Mouse (Mus musculus) colon, adult 2 months (tissue): ENCODE data around the gene Olfr93. TPM values are rescaled to one million over a fixed set of nuclear protein-coding genes. Genes with fewer than 3 reads are reported as not detected.

Experiments used
- polyA plus RNA-seq: library from polyadenylated mRNA; depleted of rRNA; stranded (reverse); fragments of >200 nt; gene quantifications from 2 replicates; pipeline ENCODE4 v1.2.3, GENCODE M21; 2012; rRNA removed

Gene Olfr93
- not detected in 2 replicates for polyA plus RNA-seq

DNA sequence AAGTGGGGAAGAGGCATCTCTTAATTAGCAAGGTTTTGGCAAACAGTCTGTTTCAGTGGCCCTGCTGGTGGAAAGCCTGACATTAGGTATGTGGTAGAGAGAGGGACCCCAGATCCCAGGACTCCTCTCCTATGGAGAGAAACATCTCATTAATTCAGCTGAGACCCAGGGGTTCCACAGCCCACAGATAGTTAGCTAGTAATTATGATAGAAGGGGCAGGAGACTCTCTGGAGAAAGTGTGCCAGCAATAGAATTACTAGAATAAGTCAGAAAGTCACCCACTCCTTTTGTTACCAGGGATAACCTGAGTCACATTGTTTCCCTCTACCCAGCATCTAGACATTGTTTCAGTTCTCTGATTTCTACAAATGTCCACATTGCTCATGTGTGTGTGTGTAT, at the start of gene Olfr93:
Gene Olfr93 (minus strand): TSS at position 101 of the 400 bp plus-strand sequence.

DNA sequence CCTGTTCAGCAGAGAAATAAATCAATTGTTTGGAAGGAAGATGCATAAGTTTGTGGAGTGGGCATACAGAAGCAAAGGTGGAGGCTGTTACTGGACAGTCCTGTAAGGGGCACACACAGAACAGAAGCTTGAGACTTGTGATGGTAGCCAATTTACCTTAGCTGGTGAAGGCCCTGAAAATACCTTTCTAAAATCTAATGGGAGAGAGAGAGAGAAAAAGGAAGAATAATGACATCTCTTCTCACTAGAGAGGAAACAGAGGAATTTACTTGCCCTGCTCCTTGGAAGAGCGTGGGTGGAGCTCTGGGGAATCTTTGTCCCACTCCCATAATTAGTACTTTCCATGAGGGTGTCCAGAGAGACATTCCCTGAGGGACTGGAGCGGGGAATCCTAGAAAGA, 39.6 kb upstream of the Olfr93 start, which contains the start of gene Olfr94:
Gene Olfr94 (minus strand): TSS at position 101 of the 400 bp plus-strand sequence.

DNA sequence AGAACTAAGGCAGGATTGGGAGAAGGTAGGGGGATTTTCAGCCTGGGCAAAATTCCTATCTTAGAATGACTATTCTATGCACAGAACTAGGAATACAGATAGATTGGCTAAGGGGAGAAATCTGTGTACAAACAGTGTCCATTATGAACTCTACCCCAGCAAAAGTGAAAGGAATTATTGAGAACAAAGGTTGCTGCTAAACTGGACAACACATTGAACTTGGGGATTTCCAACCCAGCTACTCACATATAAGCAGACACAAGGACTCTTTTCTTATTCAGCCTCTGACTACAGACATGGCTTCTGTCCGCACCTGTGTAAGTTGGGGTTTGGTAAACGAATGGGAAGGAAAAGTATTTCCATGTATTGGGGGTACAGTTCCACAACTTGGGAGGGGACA, 32.4 kb upstream of the Olfr93 start, which contains the start of gene Ubd:
Gene Ubd (plus strand): TSS at position 237 of the 400 bp plus-strand sequence.

DNA sequence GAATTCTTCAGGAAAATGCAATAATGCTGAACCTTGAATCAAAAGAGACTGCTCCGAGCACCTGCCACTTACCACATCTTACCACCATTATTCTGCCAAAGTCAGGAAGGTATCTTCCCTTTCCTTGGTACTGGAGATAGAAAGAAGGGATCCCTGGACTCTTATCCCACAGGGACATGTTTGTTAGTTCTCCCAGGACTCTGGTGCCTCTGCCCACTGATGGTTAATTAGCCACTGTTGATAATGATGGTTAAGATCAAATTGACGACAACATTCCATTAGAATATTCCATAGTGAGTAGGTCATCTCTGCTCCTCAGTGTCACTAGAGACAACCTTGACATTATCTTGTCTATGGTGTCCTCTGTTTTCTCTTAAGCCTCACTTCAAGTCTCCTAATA, 41.3 kb downstream of the Olfr93 start, which contains the start of gene Olfr92:
Gene Olfr92 (minus strand): TSS at position 101 of the 400 bp plus-strand sequence.

DNA sequence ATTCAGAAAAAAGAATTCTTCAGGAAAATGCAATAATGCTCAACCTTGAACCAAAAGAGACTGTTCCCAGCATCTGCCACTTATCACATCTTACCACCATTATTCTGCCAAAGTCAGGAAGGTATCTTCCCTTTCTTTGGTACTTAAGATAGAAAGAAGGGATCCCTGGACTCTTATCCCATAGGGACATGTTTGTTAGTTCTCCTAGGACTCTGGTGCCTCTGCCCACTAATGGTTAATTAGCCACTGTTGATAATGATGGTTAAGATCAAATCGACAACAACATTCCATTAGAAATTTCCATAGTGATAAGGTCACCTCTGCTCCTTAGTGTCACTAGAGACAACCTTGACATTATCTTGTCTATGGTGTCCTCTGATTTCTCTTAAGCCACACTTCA, 63.1 kb downstream of the Olfr93 start, which contains the start of gene Olfr91:
Gene Olfr91 (minus strand): TSS at position 101 of the 400 bp plus-strand sequence.

Other genes with a start within 250 kb of the Olfr93 start
- 38.9 and 42.9 TPM in 2 replicates for gene Rnf39, start 218.6 kb downstream of the Olfr93 start, polyA plus RNA-seq
- 45.1 and 56.4 TPM in 2 replicates for gene Ppp1r11, start 209.8 kb downstream of the Olfr93 start, polyA plus RNA-seq
- gene Znrd1, start 202.9 kb downstream of the Olfr93 start, polyA plus RNA-seq = 19.3 and 25.8 TPM in 2 replicates
- 1.1 and 1.2 TPM in 2 replicates for gene Znrd1as, start 202.9 kb downstream of the Olfr93 start, polyA plus RNA-seq
- not detected in 2 replicates for gene 2410137M14Rik, start 180.3 kb downstream of the Olfr93 start, polyA plus RNA-seq
- gene H2-M5, start 172.0 kb downstream of the Olfr93 start, polyA plus RNA-seq = 0.28 TPM in 1 of 2 replicates, not detected in the other
- 1.7 and 1.9 TPM in 2 replicates for gene Zfp57, start 160.3 kb downstream of the Olfr93 start, polyA plus RNA-seq
- gene Mog, start 138.1 kb downstream of the Olfr93 start, polyA plus RNA-seq = not detected in 2 replicates
- gene Gabbr1, start 115.5 kb downstream of the Olfr93 start, polyA plus RNA-seq = 20.3 and 20.6 TPM in 2 replicates
- gene Olfr90, start 73.0 kb downstream of the Olfr93 start, polyA plus RNA-seq = not detected in 2 replicates
- not detected in 2 replicates for gene Olfr91, start 63.2 kb downstream of the Olfr93 start, polyA plus RNA-seq
- not detected in 2 replicates for gene Olfr92, start 41.4 kb downstream of the Olfr93 start, polyA plus RNA-seq
- 0.21 and 0.38 TPM in 2 replicates for gene Ubd, start 32.4 kb upstream of the Olfr93 start, polyA plus RNA-seq
- gene Olfr94, start 39.5 kb upstream of the Olfr93 start, polyA plus RNA-seq = not detected in 2 replicates
- gene Olfr95, start 51.6 kb upstream of the Olfr93 start, polyA plus RNA-seq = not detected in 2 replicates
- gene Olfr96, start 58.7 kb upstream of the Olfr93 start, polyA plus RNA-seq = not detected in 2 replicates
- gene Olfr97, start 75.8 kb upstream of the Olfr93 start, polyA plus RNA-seq = not detected in 2 replicates
- not detected in 2 replicates for gene Olfr98, start 102.3 kb upstream of the Olfr93 start, polyA plus RNA-seq
- gene H2-M3, start 108.7 kb upstream of the Olfr93 start, polyA plus RNA-seq = 7.4 and 7.7 TPM in 2 replicates
- gene Olfr99, start 122.0 kb upstream of the Olfr93 start, polyA plus RNA-seq = not detected in 2 replicates
- gene Olfr101, start 142.8 kb upstream of the Olfr93 start, polyA plus RNA-seq = not detected in 2 replicates
- not detected in 2 replicates for gene Olfr102, start 155.6 kb upstream of the Olfr93 start, polyA plus RNA-seq
- not detected in 2 replicates for gene Olfr103, start 178.2 kb upstream of the Olfr93 start, polyA plus RNA-seq
- not detected in 2 replicates for gene Olfr104-ps, start 198.1 kb upstream of the Olfr93 start, polyA plus RNA-seq
- not detected in 2 replicates for gene Olfr105-ps, start 217.5 kb upstream of the Olfr93 start, polyA plus RNA-seq
- gene Olfr106-ps, start 228.9 kb upstream of the Olfr93 start, polyA plus RNA-seq = not detected in 2 replicates
- gene Olfr107, start 237.7 kb upstream of the Olfr93 start, polyA plus RNA-seq = not detected in 2 replicates